22 mouse cellular contexts compared by ENCODE assay signal in genomic region chr2:50197801-50198200, GRCm38 (mm10).
DNase-seq lines count a peak whose midpoint lies in the region; ATAC-seq lines count a peak whose summit lies in the region.
"Had no signal": no experiment of that assay in that cellular context is flagged by ENCODE, and none has a peak within 500 bp of the region (broad histone marks: within the 10 kb centered on the region; RNA-seq: fewer than 3 reads in every experiment).

No protein-coding gene starts in this region.

- H3K9ac ChIP-seq in embryonic facial prominence, embryonic 14.5 days (ENCODE audit: low read depth, low read length): no peak overlapping the region
- no peak overlapping the region for H3K9ac ChIP-seq in hindbrain, embryonic 12.5 days
- H3K9ac ChIP-seq: embryonic facial prominence, embryonic 13.5 days; forebrain, embryonic 13.5 days; forebrain, embryonic 15.5 days; forebrain, postnatal 0 days had no signal

- no peak for DNase-seq in embryonic facial prominence, embryonic 14.5 days (ENCODE audit: low spot score)
- DNase-seq in embryonic facial prominence, embryonic 10.5 days (ENCODE audit: low spot score): no peak
- DNase-seq in Muller cell, postnatal 12 days (ENCODE audit: inconsistent ontology term): peak; percentile 72
- DNase-seq in retina, embryonic 14.5 days (ENCODE audit: low spot score): peak; percentile 69
- no peak for DNase-seq in layer of hippocampus, postnatal 25 days (ENCODE audit: extremely low spot score in 1 of 2, low spot score in 1 of 2)
- DNase-seq: adrenal gland, adult 2 months; adrenal gland, postnatal 10 days; adrenal gland, postnatal 25 days; B cell, adult 2 months; cerebellum, adult 11-12 months; cerebellum, adult 2 months; cerebellum, adult 9-10 months; cerebellum, postnatal 10 days; cerebellum, postnatal 25 days; forebrain, postnatal 0 days had no signal

- no peaks in the 10 kb centered on the region for H3K27me3 ChIP-seq in embryonic facial prominence, embryonic 14.5 days (replicated peaks; ENCODE audit: control insufficient read depth, insufficient read depth, low read length)
- no peaks in the 10 kb centered on the region for H3K27me3 ChIP-seq in embryonic facial prominence, embryonic 10.5 days (replicated peaks; ENCODE audit: low read depth, poor library complexity, severe bottlenecking)
- no peaks in the 10 kb centered on the region for H3K27me3 ChIP-seq in hindbrain, embryonic 12.5 days
- H3K27me3 ChIP-seq: CH12.LX; embryonic facial prominence, embryonic 13.5 days; forebrain, embryonic 13.5 days; forebrain, embryonic 15.5 days had no signal

- H3K36me3 ChIP-seq in embryonic facial prominence, embryonic 14.5 days (ENCODE audit: control insufficient read depth, insufficient read depth, low read length): no peaks in the 10 kb centered on the region
- H3K36me3 ChIP-seq in embryonic facial prominence, embryonic 10.5 days (replicated peaks): no peaks in the 10 kb centered on the region
- no peaks in the 10 kb centered on the region for H3K36me3 ChIP-seq in hindbrain, embryonic 12.5 days
- H3K36me3 ChIP-seq: embryonic facial prominence, embryonic 13.5 days; forebrain, embryonic 15.5 days; G1E had no signal

- 85% methylated on average over 4 of the region's 4 CpGs for WGBS in embryonic facial prominence, embryonic 14.5 days
- WGBS in embryonic facial prominence, embryonic 10.5 days: 75% methylated on average over 4 of the region's 4 CpGs
- 82% methylated on average over 4 of the region's 4 CpGs for WGBS in hindbrain, embryonic 12.5 days

- no peaks in the 10 kb centered on the region for H3K9me3 ChIP-seq in embryonic facial prominence, embryonic 14.5 days (ENCODE audit: control insufficient read depth, low read length)
- H3K9me3 ChIP-seq in embryonic facial prominence, embryonic 10.5 days: no peaks in the 10 kb centered on the region
- H3K9me3 ChIP-seq in hindbrain, embryonic 12.5 days (replicated peaks): no peaks in the 10 kb centered on the region
- H3K9me3 ChIP-seq: embryonic facial prominence, embryonic 13.5 days; forebrain, embryonic 13.5 days; forebrain, embryonic 15.5 days had no signal

- no peaks in the 10 kb centered on the region for H3K4me1 ChIP-seq in embryonic facial prominence, embryonic 14.5 days (ENCODE audit: control insufficient read depth, insufficient read depth, low read length)
- H3K4me1 ChIP-seq in embryonic facial prominence, embryonic 10.5 days: peaks cover 5% of the 10 kb centered on the region; the same call in 1 of the 2 replicates
- H3K4me1 ChIP-seq in hindbrain, embryonic 12.5 days: no peaks in the 10 kb centered on the region

- H3K4me2 ChIP-seq in embryonic facial prominence, embryonic 14.5 days (ENCODE audit: low read depth, low read length): no peak overlapping the region
- H3K4me2 ChIP-seq in hindbrain, embryonic 12.5 days (replicated peaks): no peak overlapping the region
- H3K4me2 ChIP-seq: embryonic facial prominence, embryonic 13.5 days; forebrain, embryonic 13.5 days; forebrain, embryonic 15.5 days had no signal

- no peak overlapping the region for H3K4me3 ChIP-seq in embryonic facial prominence, embryonic 14.5 days (ENCODE audit: low read depth, low read length)
- H3K4me3 ChIP-seq in embryonic facial prominence, embryonic 10.5 days: no peak overlapping the region
- H3K4me3 ChIP-seq in hindbrain, embryonic 12.5 days: no peak overlapping the region
- H3K4me3 ChIP-seq: embryonic facial prominence, embryonic 13.5 days; forebrain, embryonic 13.5 days; forebrain, embryonic 15.5 days had no signal

- peak; percentile 30; the same call in 1 of the 2 replicates for ATAC-seq in embryonic facial prominence, embryonic 14.5 days (ENCODE audit: low read depth)
- ATAC-seq in hindbrain, embryonic 12.5 days (ENCODE audit: low FRiP score): no peak
- ATAC-seq: CD4-positive, CD25-positive, alpha-beta regulatory T cell, adult 4 months; forebrain, embryonic 13.5 days; forebrain, embryonic 15.5 days; forebrain, postnatal 0 days had no signal

- no peak overlapping the region for H3K27ac ChIP-seq in embryonic facial prominence, embryonic 14.5 days (replicated peaks; ENCODE audit: low read depth, low read length)
- H3K27ac ChIP-seq in embryonic facial prominence, embryonic 10.5 days (replicated peaks): no peak overlapping the region
- no peak overlapping the region for H3K27ac ChIP-seq in hindbrain, embryonic 12.5 days
- H3K27ac ChIP-seq: embryonic facial prominence, embryonic 13.5 days; forebrain, embryonic 13.5 days; forebrain, embryonic 15.5 days had no signal

Comparison
In these comparisons a context has a peak if more than half of its experiments do, and no peak if none do; other contexts are left out.
1. DNase-seq: peak in Muller cell, postnatal 12 days (single experiment) and retina, embryonic 14.5 days (single experiment); none in embryonic facial prominence, embryonic 14.5 days (single experiment), embryonic facial prominence, embryonic 10.5 days (single experiment) and layer of hippocampus, postnatal 25 days (0 of 2).